Mouse (Mus musculus): ENCODE measurements around the gene Fam216b. TPM values are rescaled to one million over a fixed set of nuclear protein-coding genes. Genes with fewer than 3 reads are reported as not detected.

Gene Fam216b
- polyA plus RNA-seq (2015; fragmentation: Nextera tagmentation; extraction: Ambion mirVana) = 0.07 and 0.15 TPM in 2 replicates

- H3K9me3 ChIP-seq (ENCODE audit: control insufficient read depth, low read length) = no peaks in the 10 kb centered on the region
- H3K4me1 ChIP-seq (replicated peaks; ENCODE audit: control insufficient read depth, insufficient read depth) = no peaks in the 10 kb centered on the region
- H3K27ac ChIP-seq (replicated peaks) = no peak within 1 kb of the TSS
- H3K4me3 ChIP-seq (ENCODE audit: low read depth, low read length) = no peak within 1 kb of the TSS
- H3K9ac ChIP-seq (ENCODE audit: low read length) = no peak within 1 kb of the TSS
- 72% methylated on average over 6 of the region's 6 CpGs for WGBS
- no peak for TF ChIP-seq CTCF (IDR thresholded peaks at IDR 0.05; ENCODE audit: low read depth)
- no peak for TF ChIP-seq EP300 (optimal IDR thresholded peaks at IDR 0.05)
- no peaks in the 10 kb centered on the region for H3K36me3 ChIP-seq (ENCODE audit: control insufficient read depth, insufficient read depth, low read length)
- DNase-seq (ENCODE audit: low spot score) (no peak), ATAC-seq (ENCODE audit: low FRiP score, low TSS enrichment) (no peak)
- H3K27me3 ChIP-seq (ENCODE audit: control insufficient read depth, insufficient read depth, low read length) = no peaks in the 10 kb centered on the region
- no peak within 1 kb of the TSS for H3K4me2 ChIP-seq (replicated peaks; ENCODE audit: low read depth)
Observed at GRCm38 (mm10) chr14:78088907-78089306, at the start of gene Fam216b. Gene Fam216b, minus strand, starts transcription at chr14:78089007.

GRCm38 (mm10) chr14:78132368-78133052 is 43.7 kb upstream of the Fam216b start:
- Histone ChIP-seq H3K9ac (ENCODE audit: low read length) (no peak overlapping the region), H3K27me3 (ENCODE audit: control insufficient read depth, insufficient read depth, low read length) (no peaks in the 10 kb centered on the region), H3K4me2 (replicated peaks; ENCODE audit: low read depth) (no peak overlapping the region), H3K27ac (replicated peaks) (no peak overlapping the region), H3K36me3 (ENCODE audit: control insufficient read depth, insufficient read depth, low read length) (no peaks in the 10 kb centered on the region), H3K4me1 (replicated peaks; ENCODE audit: control insufficient read depth, insufficient read depth) (no peaks in the 10 kb centered on the region), H3K9me3 (ENCODE audit: control insufficient read depth, low read length) (no peaks in the 10 kb centered on the region), H3K4me3 (ENCODE audit: low read depth, low read length) (no peak overlapping the region)
- 47% methylated on average over 5 of the region's 5 CpGs for WGBS
- TF ChIP-seq EP300 (optimal IDR thresholded peaks at IDR 0.05) (no peak), CTCF (IDR thresholded peaks at IDR 0.05; ENCODE audit: low read depth) (no peak)
- ATAC-seq (ENCODE audit: low FRiP score, low TSS enrichment) (no peak), DNase-seq (ENCODE audit: low spot score) (no peak)

- H3K27me3 ChIP-seq (ENCODE audit: control insufficient read depth, insufficient read depth, low read length) = no peaks in the 10 kb centered on the region
- 47% methylated on average over 3 of the region's 3 CpGs for WGBS
- H3K4me1 ChIP-seq (replicated peaks; ENCODE audit: control insufficient read depth, insufficient read depth) = no peaks in the 10 kb centered on the region
- no peak overlapping the region for H3K9ac ChIP-seq (ENCODE audit: low read length)
- no peak overlapping the region for H3K27ac ChIP-seq (replicated peaks)
- H3K4me2 ChIP-seq (replicated peaks; ENCODE audit: low read depth) = no peak overlapping the region
- DNase-seq (ENCODE audit: low spot score) (no peak), ATAC-seq (ENCODE audit: low FRiP score, low TSS enrichment) (no peak)
- H3K4me3 ChIP-seq (ENCODE audit: low read depth, low read length) = no peak overlapping the region
- H3K36me3 ChIP-seq (ENCODE audit: control insufficient read depth, insufficient read depth, low read length) = no peaks in the 10 kb centered on the region
- no peak for TF ChIP-seq CTCF (IDR thresholded peaks at IDR 0.05; ENCODE audit: low read depth)
- TF ChIP-seq EP300 (optimal IDR thresholded peaks at IDR 0.05) = no peak
- H3K9me3 ChIP-seq (ENCODE audit: control insufficient read depth, low read length) = no peaks in the 10 kb centered on the region
Observed at GRCm38 (mm10) chr14:78126670-78127069, 37.9 kb upstream of the Fam216b start.

- DNase-seq (ENCODE audit: low spot score) (no peak), ATAC-seq (ENCODE audit: low FRiP score, low TSS enrichment) (no peak)
- Histone ChIP-seq H3K9ac (ENCODE audit: low read length) (no peak overlapping the region), H3K27me3 (ENCODE audit: control insufficient read depth, insufficient read depth, low read length) (no peaks in the 10 kb centered on the region), H3K9me3 (ENCODE audit: control insufficient read depth, low read length) (no peaks in the 10 kb centered on the region), H3K4me3 (ENCODE audit: low read depth, low read length) (no peak overlapping the region), H3K4me2 (replicated peaks; ENCODE audit: low read depth) (no peak overlapping the region), H3K27ac (replicated peaks) (no peak overlapping the region), H3K4me1 (replicated peaks; ENCODE audit: control insufficient read depth, insufficient read depth) (no peaks in the 10 kb centered on the region), H3K36me3 (ENCODE audit: control insufficient read depth, insufficient read depth, low read length) (no peaks in the 10 kb centered on the region)
- 75% methylated on average over 3 of the region's 3 CpGs for WGBS
- TF ChIP-seq EP300 (optimal IDR thresholded peaks at IDR 0.05) (no peak), CTCF (IDR thresholded peaks at IDR 0.05; ENCODE audit: low read depth) (no peak)
Observed at GRCm38 (mm10) chr14:78120286-78120685, 31.5 kb upstream of the Fam216b start.

GRCm38 (mm10) chr14:78119449-78120200 is 30.8 kb upstream of the Fam216b start:
- H3K4me2 ChIP-seq (replicated peaks; ENCODE audit: low read depth) = no peak overlapping the region
- no peaks in the 10 kb centered on the region for H3K9me3 ChIP-seq (ENCODE audit: control insufficient read depth, low read length)
- no peaks in the 10 kb centered on the region for H3K27me3 ChIP-seq (ENCODE audit: control insufficient read depth, insufficient read depth, low read length)
- DNase-seq (ENCODE audit: low spot score) (no peak), ATAC-seq (ENCODE audit: low FRiP score, low TSS enrichment) (no peak)
- no peaks in the 10 kb centered on the region for H3K36me3 ChIP-seq (ENCODE audit: control insufficient read depth, insufficient read depth, low read length)
- H3K27ac ChIP-seq (replicated peaks) = no peak overlapping the region
- no peaks in the 10 kb centered on the region for H3K4me1 ChIP-seq (replicated peaks; ENCODE audit: control insufficient read depth, insufficient read depth)
- WGBS = 69% methylated on average over 10 of the region's 10 CpGs
- no peak overlapping the region for H3K4me3 ChIP-seq (ENCODE audit: low read depth, low read length)
- H3K9ac ChIP-seq (ENCODE audit: low read length) = no peak overlapping the region
- no peak for TF ChIP-seq EP300 (optimal IDR thresholded peaks at IDR 0.05)
- no peak for TF ChIP-seq CTCF (IDR thresholded peaks at IDR 0.05; ENCODE audit: low read depth)

GRCm38 (mm10) chr14:78117671-78118070 is 28.9 kb upstream of the Fam216b start:
- Histone ChIP-seq H3K4me3 (ENCODE audit: low read depth, low read length) (no peak overlapping the region), H3K4me2 (replicated peaks; ENCODE audit: low read depth) (no peak overlapping the region), H3K36me3 (ENCODE audit: control insufficient read depth, insufficient read depth, low read length) (no peaks in the 10 kb centered on the region), H3K9ac (ENCODE audit: low read length) (no peak overlapping the region), H3K27me3 (ENCODE audit: control insufficient read depth, insufficient read depth, low read length) (no peaks in the 10 kb centered on the region), H3K4me1 (replicated peaks; ENCODE audit: control insufficient read depth, insufficient read depth) (no peaks in the 10 kb centered on the region), H3K27ac (replicated peaks) (no peak overlapping the region), H3K9me3 (ENCODE audit: control insufficient read depth, low read length) (no peaks in the 10 kb centered on the region)
- WGBS = 86% methylated on average over 4 of the region's 4 CpGs
- TF ChIP-seq EP300 (optimal IDR thresholded peaks at IDR 0.05) = no peak
- TF ChIP-seq CTCF (IDR thresholded peaks at IDR 0.05; ENCODE audit: low read depth) = no peak
- DNase-seq (ENCODE audit: low spot score) = no peak
- ATAC-seq (ENCODE audit: low FRiP score, low TSS enrichment) = no peak

Measured in stomach, postnatal 0 days (tissue).